ENCODE assay signal across 19 mouse cellular contexts in the genomic region with DNA sequence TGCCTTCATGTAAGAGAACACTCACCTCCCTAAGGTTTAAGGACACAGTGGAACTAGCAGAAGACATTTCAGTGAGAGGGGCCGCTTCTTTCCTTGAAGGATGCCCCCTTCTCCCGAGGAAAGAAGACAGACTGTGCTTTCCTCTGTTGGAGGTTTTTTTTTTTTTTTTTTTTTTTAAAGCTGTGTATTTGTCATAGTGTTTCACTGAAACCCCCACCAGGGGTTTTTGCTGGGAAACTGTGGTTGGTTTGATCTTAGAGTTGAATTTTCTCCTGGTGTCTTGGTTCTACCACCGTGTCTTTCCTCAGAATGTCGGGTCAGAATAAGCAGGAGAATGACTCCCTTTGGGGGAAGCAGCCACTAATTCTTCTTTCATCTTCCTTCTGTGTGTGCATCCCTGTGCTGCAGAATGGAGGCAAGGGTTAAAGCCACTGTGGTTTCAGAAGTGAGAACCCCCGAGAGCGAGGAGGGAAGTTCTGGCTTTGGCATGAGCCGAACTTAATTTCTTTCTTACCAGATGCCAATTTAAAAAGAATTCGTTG.
DNase-seq lines count a peak whose midpoint lies in the region; ATAC-seq and TF ChIP-seq lines count a peak whose summit lies in the region.
"Had no signal": no experiment of that assay in that cellular context is flagged by ENCODE, and none has a peak within 500 bp of the region (broad histone marks: within the 10 kb centered on the region; RNA-seq: fewer than 3 reads in every experiment).

No protein-coding gene starts in this region.

- H3K9me3 ChIP-seq in embryonic facial prominence, embryonic 12.5 days, result peaks cover 6% of the 10 kb centered on the region; the same call in 1 of the 2 replicates
- H3K9me3 ChIP-seq in embryonic facial prominence, embryonic 10.5 days, result peaks cover 3% of the 10 kb centered on the region; the same call in 1 of the 2 replicates
- no peaks in the 10 kb centered on the region for H3K9me3 ChIP-seq in lung, embryonic 15.5 days
- no peaks in the 10 kb centered on the region for H3K9me3 ChIP-seq in MEL (replicated peaks; ENCODE audit: insufficient read depth, low read length)
- H3K9me3 ChIP-seq in limb, embryonic 15.5 days, result no peaks in the 10 kb centered on the region

- peaks cover 24% of the 10 kb centered on the region for H3K79me2 ChIP-seq in MEL (ENCODE audit: control insufficient read depth, insufficient read depth, low read length, poor library complexity)

- H3K4me3 ChIP-seq in embryonic facial prominence, embryonic 12.5 days, result no peak overlapping the region
- H3K4me3 ChIP-seq in embryonic facial prominence, embryonic 10.5 days, result no peak overlapping the region
- no peak overlapping the region for H3K4me3 ChIP-seq in lung, embryonic 15.5 days
- H3K4me3 ChIP-seq in MEL (ENCODE audit: control insufficient read depth in 1 of 2, insufficient read depth in 1 of 2, low read depth in 2 of 2, low read length in 2 of 2), result no peak overlapping the region
- H3K4me3 ChIP-seq in limb, embryonic 15.5 days, result no peak overlapping the region
- H3K4me3 ChIP-seq: heart, adult 2 months; hindbrain, embryonic 13.5 days; midbrain, embryonic 12.5 days had no signal

- TF ChIP-seq EP300 in MEL (IDR thresholded peaks at IDR 0.05; ENCODE audit: low read depth in 1 of 2, low read length in 2 of 2), result no peak

- TF ChIP-seq CTCF in MEL (IDR thresholded peaks at IDR 0.05 in 2 of 3, conservative IDR thresholded peaks at IDR 0.05 in 1 of 3; ENCODE audit: control insufficient read depth in 1 of 3, insufficient read depth in 1 of 3, low read depth in 2 of 3, low read length in 3 of 3, poor library complexity in 1 of 3, severe bottlenecking in 1 of 3), result no peak

- no peaks in the 10 kb centered on the region for H3K36me3 ChIP-seq in embryonic facial prominence, embryonic 12.5 days
- H3K36me3 ChIP-seq in embryonic facial prominence, embryonic 10.5 days (replicated peaks), result peaks cover 15% of the 10 kb centered on the region
- H3K36me3 ChIP-seq in lung, embryonic 15.5 days, result no peaks in the 10 kb centered on the region
- H3K36me3 ChIP-seq in MEL (ENCODE audit: control insufficient read depth in 1 of 2, insufficient read depth in 2 of 2, low read length in 2 of 2), result peaks cover 7 to 33% of the 10 kb centered on the region in 2 experiments
- H3K36me3 ChIP-seq in limb, embryonic 15.5 days, result peaks cover 2% of the 10 kb centered on the region; the same call in 1 of the 2 replicates
- H3K36me3 ChIP-seq: hindbrain, embryonic 13.5 days; midbrain, embryonic 12.5 days had no signal

- no peak for TF ChIP-seq RAD21 in MEL (IDR thresholded peaks at IDR 0.05; ENCODE audit: low read depth, low read length)

- WGBS in embryonic facial prominence, embryonic 12.5 days, result 80% methylated on average over 8 of the region's 8 CpGs
- 90% methylated on average over 8 of the region's 8 CpGs for WGBS in embryonic facial prominence, embryonic 10.5 days
- WGBS in lung, embryonic 15.5 days, result 87% methylated on average over 8 of the region's 8 CpGs
- 68% methylated on average over 8 of the region's 8 CpGs for WGBS in limb, embryonic 15.5 days

- no peaks in the 10 kb centered on the region for H3K27me3 ChIP-seq in embryonic facial prominence, embryonic 12.5 days
- H3K27me3 ChIP-seq in embryonic facial prominence, embryonic 10.5 days (replicated peaks; ENCODE audit: low read depth, poor library complexity, severe bottlenecking), result no peaks in the 10 kb centered on the region
- H3K27me3 ChIP-seq in lung, embryonic 15.5 days, result no peaks in the 10 kb centered on the region
- H3K27me3 ChIP-seq in MEL (ENCODE audit: control insufficient read depth in 1 of 2, insufficient read depth in 2 of 2, low read length in 2 of 2), result no peaks in the 10 kb centered on the region
- H3K27me3 ChIP-seq in limb, embryonic 15.5 days, result no peaks in the 10 kb centered on the region
- H3K27me3 ChIP-seq: hindbrain, embryonic 13.5 days; midbrain, embryonic 12.5 days had no signal

- H3K27ac ChIP-seq in embryonic facial prominence, embryonic 12.5 days, result 0 out of 2 replicates have a peak overlapping the region, but pooled peaks have one; percentile 74
- no peak overlapping the region for H3K27ac ChIP-seq in embryonic facial prominence, embryonic 10.5 days (replicated peaks)
- peak overlapping the region; percentile 69; the same call in 1 of the 2 replicates for H3K27ac ChIP-seq in lung, embryonic 15.5 days
- peak overlapping the region; percentile 44; the same call in 1 of the 2 replicates for H3K27ac ChIP-seq in MEL (ENCODE audit: control insufficient read depth, low read depth, low read length)
- peak overlapping the region; percentile 78 for H3K27ac ChIP-seq in limb, embryonic 15.5 days

- no peak for DNase-seq in embryonic facial prominence, embryonic 10.5 days (ENCODE audit: low spot score)
- DNase-seq in lung, postnatal 4 days, result no peak
- DNase-seq in MEL (ENCODE audit: low read depth, low spot score), result no peak
- no peak for DNase-seq in urinary bladder, postnatal 25 days (ENCODE audit: low spot score)
- no peak for DNase-seq in gastrocnemius, postnatal 10 days
- DNase-seq: adrenal gland, postnatal 25 days; cerebellum, adult 8-10 months; heart, adult 2 months; heart, postnatal 14 days; kidney, adult 18-20 months; kidney, postnatal 14 days; liver, postnatal 0 days; spleen, adult 18-20 months had no signal

- no peak for TF ChIP-seq POLR2A in MEL (IDR thresholded peaks at IDR 0.05; ENCODE audit: control insufficient read depth in 1 of 2, insufficient read depth in 1 of 2, low read depth in 1 of 2, low read length in 2 of 2, poor library complexity in 1 of 2)

- no peak overlapping the region for H3K9ac ChIP-seq in embryonic facial prominence, embryonic 12.5 days
- H3K9ac ChIP-seq in lung, embryonic 15.5 days, result no peak overlapping the region
- H3K9ac ChIP-seq in MEL (ENCODE audit: control insufficient read depth, low read depth, low read length, poor library complexity, severe bottlenecking), result no peak overlapping the region
- H3K9ac ChIP-seq in limb, embryonic 15.5 days, result no peak overlapping the region
- H3K9ac ChIP-seq: hindbrain, embryonic 13.5 days; liver, postnatal 0 days; midbrain, embryonic 12.5 days had no signal

- no peak overlapping the region for H3K4me2 ChIP-seq in embryonic facial prominence, embryonic 12.5 days (replicated peaks)
- H3K4me2 ChIP-seq in lung, embryonic 15.5 days, result no peak overlapping the region
- no peak overlapping the region for H3K4me2 ChIP-seq in limb, embryonic 15.5 days
- H3K4me2 ChIP-seq: hindbrain, embryonic 13.5 days; midbrain, embryonic 12.5 days had no signal

- ATAC-seq in embryonic facial prominence, embryonic 12.5 days (ENCODE audit: insufficient number of reproducible peaks, insufficient read depth, low FRiP score, low TSS enrichment), result no peak
- ATAC-seq in lung, embryonic 15.5 days (ENCODE audit: borderline replicate concordance, extremely low read depth, low FRiP score, low TSS enrichment), result no peak
- no peak for ATAC-seq in limb, embryonic 15.5 days (ENCODE audit: insufficient number of reproducible peaks, low FRiP score, low TSS enrichment, low read depth)
- ATAC-seq: activated CD4-positive, CD25-positive, alpha-beta regulatory T cell, adult 4 months; liver, postnatal 0 days had no signal

- peaks cover 14% of the 10 kb centered on the region for H3K4me1 ChIP-seq in embryonic facial prominence, embryonic 12.5 days
- peaks cover 29% of the 10 kb centered on the region for H3K4me1 ChIP-seq in embryonic facial prominence, embryonic 10.5 days
- H3K4me1 ChIP-seq in lung, embryonic 15.5 days, result peaks cover 38% of the 10 kb centered on the region
- peaks cover 24 to 28% of the 10 kb centered on the region in 2 experiments for H3K4me1 ChIP-seq in MEL (ENCODE audit: control insufficient read depth in 1 of 2, insufficient read depth in 2 of 2, low read length in 2 of 2)
- peaks cover 34% of the 10 kb centered on the region for H3K4me1 ChIP-seq in limb, embryonic 15.5 days

TF ChIP-seq in MEL, 35 proteins besides CTCF, POLR2A, EP300 and RAD21:
- no peak for TF ChIP-seq TBP (IDR thresholded peaks at IDR 0.05; ENCODE audit: low read depth, low read length)
- TF ChIP-seq ZNF384 (IDR thresholded peaks at IDR 0.05; ENCODE audit: low read depth, low read length), result peak; percentile 80
